Mouse (Mus musculus): ENCODE measurements around the gene Dkk2. TPM values are rescaled to one million over a fixed set of nuclear protein-coding genes. Genes with fewer than 3 reads are reported as not detected.

Dkk2 gene
- polyA plus RNA-seq, 1 experiment from 2014 or later, result 40.1 TPM

DNA sequence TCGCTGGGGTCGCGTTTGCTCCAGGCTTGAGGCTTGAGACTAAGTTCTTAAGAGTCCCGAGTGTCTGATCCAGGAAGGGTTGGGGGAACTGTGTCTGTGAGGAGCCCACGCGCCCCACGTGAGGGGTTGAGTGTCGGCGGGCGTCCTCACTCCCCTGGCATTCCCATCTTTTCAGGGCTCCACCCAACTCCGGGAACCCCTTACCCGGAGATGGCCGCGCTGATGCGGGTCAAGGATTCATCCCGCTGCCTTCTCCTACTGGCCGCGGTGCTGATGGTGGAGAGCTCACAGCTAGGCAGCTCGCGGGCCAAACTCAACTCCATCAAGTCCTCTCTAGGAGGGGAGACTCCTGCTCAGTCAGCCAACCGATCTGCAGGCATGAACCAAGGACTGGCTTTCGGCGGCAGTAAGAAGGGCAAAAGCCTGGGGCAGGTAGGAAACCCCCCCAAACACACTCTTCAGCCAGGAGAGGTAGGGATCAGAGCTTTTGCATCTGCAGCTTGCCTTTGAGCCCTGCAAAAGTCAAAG is 795 bp downstream of the Dkk2 start:
- Histone ChIP-seq H3K27ac (peak overlapping the region; percentile 78), H3K4me3 (peak overlapping the region; percentile 62), H3K4me2 (peak overlapping the region; percentile 93), H3K9me3 (no peaks in the 10 kb centered on the region), H3K4me1 (peaks cover 29% of the 10 kb centered on the region), H3K36me3 (no peaks in the 10 kb centered on the region), H3K9ac (peak overlapping the region; percentile 79), H3K27me3 (peaks cover 16% of the 10 kb centered on the region)
- no peak for ATAC-seq (ENCODE audit: insufficient number of reproducible peaks, insufficient read depth, low FRiP score, low TSS enrichment, low read depth)
- WGBS, result under 1% methylated on average over 23 of the region's 23 CpGs

DNA sequence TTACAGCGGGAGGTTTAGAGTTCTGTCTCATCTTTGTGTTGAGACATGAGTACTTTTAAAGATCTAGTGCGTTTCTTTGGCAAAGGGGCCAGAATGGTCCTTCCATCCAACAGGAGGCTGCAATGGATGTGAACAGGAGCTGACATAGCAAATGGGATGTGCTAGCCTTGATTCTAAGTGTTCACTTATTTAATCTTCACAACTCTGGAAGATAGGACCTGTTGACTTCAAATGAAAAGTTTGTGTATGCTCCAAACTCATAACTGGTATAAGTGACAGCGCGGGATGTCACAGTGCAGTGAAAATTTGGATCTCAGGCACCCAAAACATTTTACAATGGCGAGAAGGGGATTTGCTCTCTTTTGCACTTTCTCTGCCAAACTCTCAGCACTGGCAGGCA is 1.4 kb downstream of the Dkk2 start:
- peaks cover 16% of the 10 kb centered on the region for H3K27me3 ChIP-seq
- ATAC-seq (ENCODE audit: insufficient number of reproducible peaks, insufficient read depth, low FRiP score, low TSS enrichment, low read depth), result no peak
- H3K4me2 ChIP-seq, result peak overlapping the region; percentile 93
- peak overlapping the region; percentile 78 for H3K27ac ChIP-seq
- 23% methylated on average over 5 of the region's 5 CpGs for WGBS
- peaks cover 29% of the 10 kb centered on the region for H3K4me1 ChIP-seq
- peak overlapping the region; percentile 62 for H3K4me3 ChIP-seq
- peak overlapping the region; percentile 79 for H3K9ac ChIP-seq
- no peaks in the 10 kb centered on the region for H3K9me3 ChIP-seq
- no peaks in the 10 kb centered on the region for H3K36me3 ChIP-seq

DNA sequence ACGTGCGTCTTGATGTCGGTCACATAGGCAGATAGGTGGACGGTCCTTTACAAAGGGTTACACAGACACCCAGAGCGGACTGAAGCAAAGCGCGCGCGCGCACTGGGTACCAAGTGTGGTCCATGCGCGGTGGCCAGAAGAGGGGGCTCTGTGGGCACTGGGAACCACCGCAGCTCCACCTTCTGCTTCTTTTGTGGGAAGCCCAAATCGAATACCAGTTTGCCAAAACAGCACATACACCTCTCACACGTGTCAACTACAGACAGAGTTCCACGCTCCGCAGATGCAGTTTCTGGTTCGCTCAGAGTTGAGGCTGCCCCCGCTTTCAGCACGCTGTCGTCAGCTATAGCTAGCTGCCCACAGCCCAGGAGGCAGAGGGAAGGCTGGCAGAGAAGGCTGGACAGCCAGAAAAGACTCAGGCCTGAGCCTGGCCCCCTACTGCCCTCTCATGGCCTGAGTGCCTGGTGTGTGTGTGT is 2.0 kb downstream of the Dkk2 start:
- peak overlapping the region; percentile 79 for H3K9ac ChIP-seq
- WGBS, result 2% methylated on average over 21 of the region's 21 CpGs
- H3K4me1 ChIP-seq, result peaks cover 29% of the 10 kb centered on the region
- peak overlapping the region; percentile 93 for H3K4me2 ChIP-seq
- H3K36me3 ChIP-seq, result no peaks in the 10 kb centered on the region
- peak overlapping the region; percentile 78 for H3K27ac ChIP-seq
- H3K9me3 ChIP-seq, result no peaks in the 10 kb centered on the region
- H3K27me3 ChIP-seq, result peaks cover 16% of the 10 kb centered on the region
- peak; percentile 46; the same call in 1 of the 2 replicates for ATAC-seq (ENCODE audit: insufficient number of reproducible peaks, insufficient read depth, low FRiP score, low TSS enrichment, low read depth)
- peak overlapping the region; percentile 62 for H3K4me3 ChIP-seq

DNA sequence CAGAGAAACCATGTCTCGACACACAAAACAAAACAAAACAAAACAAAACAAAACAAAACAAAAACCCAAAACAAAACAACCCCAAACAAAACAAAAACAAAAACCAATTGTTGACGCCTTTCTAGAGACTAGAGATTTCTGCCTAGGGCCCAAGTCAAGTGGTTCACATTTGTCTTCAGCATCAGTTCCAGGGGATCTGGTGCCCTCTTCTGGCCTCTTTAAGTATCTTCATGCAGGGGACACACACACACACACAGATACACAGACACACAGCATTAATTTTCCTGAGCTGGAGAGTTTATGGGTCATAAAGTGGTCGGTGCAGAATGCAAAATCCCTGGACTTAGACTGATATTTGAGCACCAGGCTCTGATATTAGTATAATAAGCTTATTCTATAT is 7.9 kb downstream of the Dkk2 start:
- Histone ChIP-seq H3K9ac (no peak overlapping the region), H3K9me3 (no peaks in the 10 kb centered on the region), H3K4me1 (0 out of 2 replicates have a peak, but pooled peaks cover 4% of the 10 kb centered on the region), H3K27ac (no peak overlapping the region), H3K36me3 (no peaks in the 10 kb centered on the region), H3K4me2 (no peak overlapping the region), H3K4me3 (no peak overlapping the region), H3K27me3 (no peaks in the 10 kb centered on the region)
- WGBS, result 91% methylated on average over 3 of the region's 3 CpGs
- no peak for ATAC-seq (ENCODE audit: insufficient number of reproducible peaks, insufficient read depth, low FRiP score, low TSS enrichment, low read depth)

DNA sequence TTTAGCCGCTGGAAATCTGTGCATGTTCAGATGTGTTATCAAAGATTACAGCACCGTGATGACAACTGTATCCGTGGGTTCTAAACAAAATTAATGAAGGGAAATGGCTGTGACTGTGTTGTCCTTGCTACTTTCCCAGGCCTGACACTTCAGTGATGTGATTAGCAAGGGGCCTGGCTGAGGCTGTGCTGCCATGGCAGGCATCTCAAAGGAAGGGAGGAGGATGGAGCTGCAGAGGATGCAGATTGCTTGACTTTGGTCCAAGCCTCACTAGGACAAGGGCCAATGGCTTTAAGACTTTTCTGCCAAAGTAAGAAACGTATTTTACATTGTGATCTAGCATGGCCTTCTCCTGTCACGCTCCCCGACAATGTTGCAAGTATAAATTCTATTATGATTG is 11.2 kb downstream of the Dkk2 start:
- whole genome bisulfite sequencing, result 52% methylated on average over 6 of the region's 6 CpGs
- Histone ChIP-seq H3K4me2 (no peak overlapping the region), H3K9me3 (no peaks in the 10 kb centered on the region), H3K36me3 (no peaks in the 10 kb centered on the region), H3K27ac (no peak overlapping the region), H3K4me1 (0 out of 2 replicates have a peak, but pooled peaks cover 7% of the 10 kb centered on the region), H3K4me3 (no peak overlapping the region), H3K9ac (no peak overlapping the region), H3K27me3 (no peaks in the 10 kb centered on the region)
- ATAC-seq (ENCODE audit: insufficient number of reproducible peaks, insufficient read depth, low FRiP score, low TSS enrichment, low read depth), result no peak

DNA sequence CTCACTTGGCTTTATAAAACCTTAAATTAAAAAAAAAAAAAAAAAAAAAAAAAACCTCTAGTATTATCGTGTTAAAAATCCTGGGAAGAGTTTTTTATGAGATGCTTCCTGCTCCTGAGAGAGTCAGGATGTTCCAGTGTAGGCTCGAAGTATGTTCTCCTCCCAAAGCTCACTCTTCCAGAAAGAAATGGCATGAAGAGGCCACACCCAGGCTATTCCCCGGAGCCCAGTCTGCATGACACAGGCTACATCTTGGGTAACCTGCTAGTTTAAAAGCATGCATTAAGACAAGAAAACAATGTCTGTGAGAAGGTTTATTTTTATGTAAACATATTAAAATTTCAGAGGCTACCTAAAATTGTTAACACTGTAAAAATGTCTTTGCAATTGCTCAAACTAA is 15.7 kb downstream of the Dkk2 start:
- no peaks in the 10 kb centered on the region for H3K36me3 ChIP-seq
- 61% methylated on average over 3 of the region's 3 CpGs for WGBS
- ATAC-seq (ENCODE audit: insufficient number of reproducible peaks, insufficient read depth, low FRiP score, low TSS enrichment, low read depth), result no peak
- no peak overlapping the region for H3K9ac ChIP-seq
- no peak overlapping the region for H3K27ac ChIP-seq
- H3K27me3 ChIP-seq, result no peaks in the 10 kb centered on the region
- no peaks in the 10 kb centered on the region for H3K9me3 ChIP-seq
- no peak overlapping the region for H3K4me2 ChIP-seq
- H3K4me1 ChIP-seq, result peaks cover 13% of the 10 kb centered on the region
- H3K4me3 ChIP-seq, result no peak overlapping the region

DNA sequence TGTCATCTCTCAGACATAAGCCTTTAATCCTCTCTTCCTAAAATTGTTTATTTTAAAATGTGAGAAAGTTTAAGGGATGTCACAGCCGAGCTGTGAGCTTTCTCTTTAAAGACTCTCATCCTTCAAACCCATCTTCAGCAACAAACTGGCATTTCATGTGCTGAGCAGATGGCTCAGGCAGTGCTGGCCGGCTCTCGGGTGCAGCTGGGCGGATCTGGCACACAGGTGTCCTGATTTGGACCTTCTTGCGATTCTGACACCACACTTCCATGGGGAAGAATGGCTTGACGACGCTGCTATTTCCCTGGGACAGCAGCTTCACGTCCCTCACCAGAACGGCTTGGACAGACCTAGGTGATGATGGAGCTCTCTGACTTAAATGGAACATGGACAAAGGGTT is 17.9 kb downstream of the Dkk2 start:
- Histone ChIP-seq H3K4me1 (peaks cover 9% of the 10 kb centered on the region), H3K27me3 (no peaks in the 10 kb centered on the region), H3K36me3 (no peaks in the 10 kb centered on the region), H3K27ac (no peak overlapping the region), H3K9ac (no peak overlapping the region), H3K9me3 (no peaks in the 10 kb centered on the region), H3K4me3 (no peak overlapping the region), H3K4me2 (0 out of 2 replicates have a peak overlapping the region, but pooled peaks have one; percentile 7)
- no peak for ATAC-seq (ENCODE audit: insufficient number of reproducible peaks, insufficient read depth, low FRiP score, low TSS enrichment, low read depth)
- WGBS, result 62% methylated on average over 9 of the region's 9 CpGs

DNA sequence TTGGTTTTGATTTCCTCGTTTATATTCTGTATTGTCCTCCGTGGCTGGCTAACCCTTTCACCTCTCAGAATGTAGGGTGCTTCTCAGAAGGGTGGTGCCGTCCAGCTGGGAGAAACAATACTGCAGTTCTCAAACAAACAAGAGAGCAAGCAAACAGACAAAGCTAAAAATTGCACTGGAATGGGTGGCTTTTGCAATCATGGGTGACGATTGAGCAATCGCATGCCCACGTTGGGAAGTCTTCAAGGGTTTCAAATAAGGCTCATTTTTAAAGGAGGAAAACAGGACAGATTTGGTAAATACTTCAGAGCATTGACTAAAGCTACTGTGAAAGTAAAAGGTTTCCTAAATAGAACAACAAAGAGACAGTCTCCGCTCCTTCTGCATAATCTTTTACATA is 18.4 kb downstream of the Dkk2 start:
- no peaks in the 10 kb centered on the region for H3K9me3 ChIP-seq
- peaks cover 9% of the 10 kb centered on the region for H3K4me1 ChIP-seq
- no peak overlapping the region for H3K9ac ChIP-seq
- no peak for ATAC-seq (ENCODE audit: insufficient number of reproducible peaks, insufficient read depth, low FRiP score, low TSS enrichment, low read depth)
- H3K4me2 ChIP-seq, result 0 out of 2 replicates have a peak overlapping the region, but pooled peaks have one; percentile 7
- no peaks in the 10 kb centered on the region for H3K27me3 ChIP-seq
- H3K36me3 ChIP-seq, result no peaks in the 10 kb centered on the region
- H3K4me3 ChIP-seq, result no peak overlapping the region
- H3K27ac ChIP-seq, result no peak overlapping the region
- 50% methylated on average over 7 of the region's 7 CpGs for WGBS

DNA sequence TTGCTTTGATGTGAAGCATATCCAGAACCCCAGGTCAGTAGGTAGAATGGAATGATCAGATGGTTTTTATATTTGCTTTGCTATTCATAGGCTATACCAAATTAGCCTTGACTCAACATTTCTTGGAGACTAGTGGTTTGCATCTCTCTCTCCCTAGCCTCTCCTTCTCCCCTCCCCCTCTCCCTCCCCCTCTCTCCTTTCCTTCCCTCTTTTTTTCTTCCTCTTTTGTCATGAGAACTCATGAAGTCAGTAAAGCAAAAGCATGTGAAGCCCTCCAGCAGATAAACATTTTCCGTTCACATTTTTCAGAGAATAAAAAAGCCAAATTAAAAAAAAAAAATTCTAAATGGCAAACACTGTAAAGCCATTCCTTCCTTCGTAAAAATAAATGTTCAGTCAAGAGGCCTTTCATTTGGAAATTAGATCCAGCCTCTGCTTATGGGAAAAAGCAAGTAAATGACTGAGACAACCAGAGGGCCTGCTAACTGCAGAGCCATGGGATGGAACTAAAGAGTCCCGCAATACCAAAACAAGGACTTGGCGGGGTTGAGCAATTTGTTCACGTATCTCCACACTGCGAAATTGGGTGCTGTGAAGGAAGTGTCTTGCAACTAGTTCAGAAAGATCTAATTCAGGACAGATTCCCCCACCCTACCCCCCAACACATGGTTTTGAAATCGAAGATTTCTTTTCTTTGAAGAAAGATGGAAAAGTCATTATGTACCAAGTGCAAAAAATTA is 30.9 kb downstream of the Dkk2 start:
- no peak overlapping the region for H3K4me3 ChIP-seq
- no peaks in the 10 kb centered on the region for H3K27me3 ChIP-seq
- no peak overlapping the region for H3K9ac ChIP-seq
- H3K9me3 ChIP-seq, result no peaks in the 10 kb centered on the region
- H3K4me1 ChIP-seq, result peaks cover 4% of the 10 kb centered on the region; the same call in 1 of the 2 replicates
- H3K36me3 ChIP-seq, result no peaks in the 10 kb centered on the region; the same call in 1 of the 2 replicates
- ATAC-seq (ENCODE audit: insufficient number of reproducible peaks, insufficient read depth, low FRiP score, low TSS enrichment, low read depth), result no peak
- H3K4me2 ChIP-seq, result no peak overlapping the region
- 45% methylated on average over 7 of the region's 7 CpGs for WGBS
- peak overlapping the region; percentile 40; the same call in 1 of the 2 replicates for H3K27ac ChIP-seq

DNA sequence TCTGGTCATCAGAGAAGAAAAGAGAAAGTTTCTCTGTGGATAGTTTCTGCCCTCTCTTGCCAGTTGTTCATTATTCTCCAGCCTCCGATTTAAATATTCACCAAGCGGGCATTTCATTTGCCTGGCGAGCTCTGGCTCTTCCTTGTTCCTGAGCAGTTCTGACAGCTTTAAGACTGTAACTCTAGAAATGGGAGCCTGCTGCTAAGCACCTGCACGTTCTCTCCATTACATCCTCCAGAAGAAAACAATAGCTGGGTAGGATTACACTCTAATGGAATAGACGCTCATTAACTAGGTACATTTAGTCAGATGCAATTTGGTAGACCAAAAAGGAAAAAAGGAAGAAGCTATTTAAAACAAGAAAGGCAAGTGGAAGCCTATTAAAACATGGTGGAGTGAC is 36.3 kb downstream of the Dkk2 start:
- Histone ChIP-seq H3K4me3 (no peak overlapping the region), H3K27ac (no peak overlapping the region), H3K9me3 (no peaks in the 10 kb centered on the region), H3K9ac (no peak overlapping the region), H3K4me2 (no peak overlapping the region), H3K36me3 (no peaks in the 10 kb centered on the region), H3K4me1 (no peaks in the 10 kb centered on the region; the same call in 1 of the 2 replicates), H3K27me3 (no peaks in the 10 kb centered on the region; the same call in 1 of the 2 replicates)
- no peak for ATAC-seq (ENCODE audit: insufficient number of reproducible peaks, insufficient read depth, low FRiP score, low TSS enrichment, low read depth)
- 51% methylated on average over 5 of the region's 5 CpGs for WGBS

DNA sequence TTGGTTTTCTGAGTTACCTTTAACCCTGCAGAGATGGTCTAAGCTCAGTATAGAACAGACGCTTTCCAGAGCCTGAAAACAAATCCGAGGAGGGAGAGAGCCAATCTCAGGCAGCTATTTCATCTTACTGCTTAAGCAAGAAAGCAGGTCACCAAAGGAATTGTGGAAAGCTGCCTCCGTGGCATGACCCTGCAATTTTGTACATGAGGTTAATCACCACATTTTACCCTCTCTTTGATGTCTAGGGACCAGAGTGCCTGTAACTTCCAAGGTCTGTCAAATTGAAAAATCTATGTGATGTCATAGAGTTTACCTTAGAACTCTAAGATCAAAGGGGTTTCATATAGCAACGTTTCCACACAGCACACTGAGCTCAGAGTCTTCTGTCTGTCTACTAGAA is 37.5 kb downstream of the Dkk2 start:
- Histone ChIP-seq H3K9me3 (no peaks in the 10 kb centered on the region), H3K27ac (no peak overlapping the region), H3K27me3 (no peaks in the 10 kb centered on the region; the same call in 1 of the 2 replicates), H3K9ac (no peak overlapping the region), H3K36me3 (no peaks in the 10 kb centered on the region), H3K4me1 (no peaks in the 10 kb centered on the region; the same call in 1 of the 2 replicates), H3K4me3 (no peak overlapping the region), H3K4me2 (no peak overlapping the region)
- 29% methylated on average over 4 of the region's 4 CpGs for WGBS
- no peak for ATAC-seq (ENCODE audit: insufficient number of reproducible peaks, insufficient read depth, low FRiP score, low TSS enrichment, low read depth)

DNA sequence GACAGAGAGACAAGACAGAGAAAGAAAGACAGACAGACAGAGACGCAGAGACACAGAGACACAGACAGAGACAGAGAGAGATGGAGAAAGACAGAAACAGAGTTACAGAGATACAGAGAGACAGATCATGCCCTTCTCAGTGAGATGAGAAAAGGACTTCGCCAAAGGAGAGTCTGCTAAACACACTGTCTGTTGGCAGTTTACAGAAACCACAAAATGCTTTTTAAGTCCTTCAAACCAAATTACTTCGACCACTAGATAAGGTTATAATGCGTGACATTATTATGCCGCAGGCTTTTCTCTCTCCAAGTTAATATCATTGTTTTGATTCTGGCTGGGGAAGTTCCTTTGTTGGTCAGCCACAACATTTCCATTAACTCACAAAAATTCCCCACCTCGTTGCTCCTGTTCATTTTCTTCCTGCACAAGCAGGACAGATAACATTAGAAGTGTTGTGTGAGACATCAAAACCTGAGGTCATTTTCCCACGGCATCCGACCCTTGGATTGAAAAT is 40.2 kb downstream of the Dkk2 start:
- no peak overlapping the region for H3K27ac ChIP-seq
- ATAC-seq (ENCODE audit: insufficient number of reproducible peaks, insufficient read depth, low FRiP score, low TSS enrichment, low read depth), result no peak
- H3K9ac ChIP-seq, result no peak overlapping the region
- no peaks in the 10 kb centered on the region for H3K9me3 ChIP-seq
- peaks cover 7% of the 10 kb centered on the region for H3K4me1 ChIP-seq
- WGBS, result 55% methylated on average over 8 of the region's 8 CpGs
- H3K4me3 ChIP-seq, result no peak overlapping the region
- H3K4me2 ChIP-seq, result no peak overlapping the region
- no peaks in the 10 kb centered on the region; the same call in 1 of the 2 replicates for H3K27me3 ChIP-seq
- no peaks in the 10 kb centered on the region for H3K36me3 ChIP-seq

Measured in embryonic facial prominence, embryonic 13.5 days (tissue).